Mouse (Mus musculus): ENCODE results near the gene Prkce. TPM values are rescaled to one million over a fixed set of nuclear protein-coding genes. Genes with fewer than 3 reads are reported as not detected.

The Prkce gene
- total RNA-seq, 1 experiment, result 1.7 TPM

- Histone ChIP-seq H3K36me3 (ENCODE audit: control insufficient read depth, insufficient read depth, low read length, poor library complexity, severe bottlenecking) (no peaks in the 10 kb centered on the region), H3K4me1 (ENCODE audit: control insufficient read depth in 2 of 2, insufficient read depth in 2 of 2, low read length in 2 of 2, poor library complexity in 1 of 2) (no peaks in the 10 kb centered on the region), H3K27ac (ENCODE audit: insufficient read depth, low read depth, low read length, poor library complexity, severe bottlenecking) (no peak overlapping the region), H3K9me3 (ENCODE audit: control insufficient read depth, insufficient read depth, low read depth, low read length) (no peaks in the 10 kb centered on the region), H3K4me3 (ENCODE audit: insufficient read depth in 1 of 2, low read depth in 1 of 2, low read length in 2 of 2, poor library complexity in 1 of 2, severe bottlenecking in 1 of 2) (no peak overlapping the region), H3K9ac (ENCODE audit: insufficient read depth, low read depth, low read length, poor library complexity, severe bottlenecking) (no peak overlapping the region)
- in situ Hi-C loops (cut with MboI; ENCODE audit: low sequenced_read_pairs in 2 of 2, unreplicated experiment in 2 of 2), result no loop called here
- no peak for DNase-seq (ENCODE audit: low read depth, low spot score)
- TF ChIP-seq MAFK (IDR thresholded peaks at IDR 0.05; ENCODE audit: insufficient read depth, low read depth, low read length) (no peak), CHD2 (IDR thresholded peaks at IDR 0.05; ENCODE audit: low read depth, low read length) (no peak), ZC3H11A (IDR thresholded peaks at IDR 0.05; ENCODE audit: borderline replicate concordance, low read depth, low read length) (no peak), HCFC1 (IDR thresholded peaks at IDR 0.05; ENCODE audit: borderline replicate concordance, insufficient read depth, low read length) (no peak), ZNF384 (IDR thresholded peaks at IDR 0.05; ENCODE audit: low read depth, low read length) (no peak)
These were observed 359.7 kb downstream of the Prkce start for GRCm38 (mm10) chr17:86527298-86527697.

GRCm38 (mm10) chr17:86529003-86529402 is 361.4 kb downstream of the Prkce start:
- Histone ChIP-seq H3K36me3 (ENCODE audit: control insufficient read depth, insufficient read depth, low read length, poor library complexity, severe bottlenecking) (no peaks in the 10 kb centered on the region), H3K9ac (ENCODE audit: insufficient read depth, low read depth, low read length, poor library complexity, severe bottlenecking) (no peak overlapping the region), H3K27ac (ENCODE audit: insufficient read depth, low read depth, low read length, poor library complexity, severe bottlenecking) (no peak overlapping the region), H3K4me1 (ENCODE audit: control insufficient read depth in 2 of 2, insufficient read depth in 2 of 2, low read length in 2 of 2, poor library complexity in 1 of 2) (0 out of 4 replicates have a peak, but pooled peaks cover 0 to 3% of the 10 kb centered on the region in 2 experiments), H3K9me3 (ENCODE audit: control insufficient read depth, insufficient read depth, low read depth, low read length) (no peaks in the 10 kb centered on the region), H3K4me3 (ENCODE audit: insufficient read depth in 1 of 2, low read depth in 1 of 2, low read length in 2 of 2, poor library complexity in 1 of 2, severe bottlenecking in 1 of 2) (no peak overlapping the region)
- DNase-seq (ENCODE audit: low read depth, low spot score), result no peak
- TF ChIP-seq ZC3H11A (IDR thresholded peaks at IDR 0.05; ENCODE audit: borderline replicate concordance, low read depth, low read length) (no peak), CHD2 (IDR thresholded peaks at IDR 0.05; ENCODE audit: low read depth, low read length) (no peak), ZNF384 (IDR thresholded peaks at IDR 0.05; ENCODE audit: low read depth, low read length) (no peak), MAFK (IDR thresholded peaks at IDR 0.05; ENCODE audit: insufficient read depth, low read depth, low read length) (no peak), HCFC1 (IDR thresholded peaks at IDR 0.05; ENCODE audit: borderline replicate concordance, insufficient read depth, low read length) (no peak)
- in situ Hi-C loops (cut with MboI; ENCODE audit: low sequenced_read_pairs in 2 of 2, unreplicated experiment in 2 of 2), result no loop called here

GRCm38 (mm10) chr17:86529411-86529810 is 361.8 kb downstream of the Prkce start:
- no peak for DNase-seq (ENCODE audit: low read depth, low spot score)
- in situ Hi-C loops (cut with MboI; ENCODE audit: low sequenced_read_pairs in 2 of 2, unreplicated experiment in 2 of 2), result no loop called here
- H3K4me1 ChIP-seq (ENCODE audit: control insufficient read depth in 2 of 2, insufficient read depth in 2 of 2, low read length in 2 of 2, poor library complexity in 1 of 2), result 0 out of 4 replicates have a peak, but pooled peaks cover 0 to 3% of the 10 kb centered on the region in 2 experiments

GRCm38 (mm10) chr17:86531231-86531630 is 363.6 kb downstream of the Prkce start:
- Histone ChIP-seq H3K9me3 (ENCODE audit: control insufficient read depth, insufficient read depth, low read depth, low read length) (no peaks in the 10 kb centered on the region), H3K4me1 (ENCODE audit: control insufficient read depth in 2 of 2, insufficient read depth in 2 of 2, low read length in 2 of 2, poor library complexity in 1 of 2) (0 out of 4 replicates have a peak, but pooled peaks cover 0 to 3% of the 10 kb centered on the region in 2 experiments), H3K27ac (ENCODE audit: insufficient read depth, low read depth, low read length, poor library complexity, severe bottlenecking) (no peak overlapping the region), H3K4me3 (ENCODE audit: insufficient read depth in 1 of 2, low read depth in 1 of 2, low read length in 2 of 2, poor library complexity in 1 of 2, severe bottlenecking in 1 of 2) (no peak overlapping the region), H3K9ac (ENCODE audit: insufficient read depth, low read depth, low read length, poor library complexity, severe bottlenecking) (no peak overlapping the region), H3K36me3 (ENCODE audit: control insufficient read depth, insufficient read depth, low read length, poor library complexity, severe bottlenecking) (no peaks in the 10 kb centered on the region)
- DNase-seq (ENCODE audit: low read depth, low spot score), result no peak
- no peak for TF ChIP-seq ZC3H11A (IDR thresholded peaks at IDR 0.05; ENCODE audit: borderline replicate concordance, low read depth, low read length)
- no peak for TF ChIP-seq ZNF384 (IDR thresholded peaks at IDR 0.05; ENCODE audit: low read depth, low read length)
- no peak for TF ChIP-seq MAFK (IDR thresholded peaks at IDR 0.05; ENCODE audit: insufficient read depth, low read depth, low read length)
- no peak for TF ChIP-seq HCFC1 (IDR thresholded peaks at IDR 0.05; ENCODE audit: borderline replicate concordance, insufficient read depth, low read length)
- in situ Hi-C loops (cut with MboI; ENCODE audit: low sequenced_read_pairs in 2 of 2, unreplicated experiment in 2 of 2), result no loop called here

More at GRCm38 (mm10) chr17:86529411-86529810, 361.8 kb downstream of the Prkce start:
- H3K4me3 ChIP-seq (ENCODE audit: insufficient read depth in 1 of 2, low read depth in 1 of 2, low read length in 2 of 2, poor library complexity in 1 of 2, severe bottlenecking in 1 of 2), result no peak overlapping the region
- TF ChIP-seq MAFK (IDR thresholded peaks at IDR 0.05; ENCODE audit: insufficient read depth, low read depth, low read length) (no peak), ZNF384 (IDR thresholded peaks at IDR 0.05; ENCODE audit: low read depth, low read length) (no peak), ZC3H11A (IDR thresholded peaks at IDR 0.05; ENCODE audit: borderline replicate concordance, low read depth, low read length) (no peak), CHD2 (IDR thresholded peaks at IDR 0.05; ENCODE audit: low read depth, low read length) (no peak), HCFC1 (IDR thresholded peaks at IDR 0.05; ENCODE audit: borderline replicate concordance, insufficient read depth, low read length) (no peak)
- H3K9me3 ChIP-seq (ENCODE audit: control insufficient read depth, insufficient read depth, low read depth, low read length), result no peaks in the 10 kb centered on the region
- H3K36me3 ChIP-seq (ENCODE audit: control insufficient read depth, insufficient read depth, low read length, poor library complexity, severe bottlenecking), result no peaks in the 10 kb centered on the region
- no peak overlapping the region for H3K9ac ChIP-seq (ENCODE audit: insufficient read depth, low read depth, low read length, poor library complexity, severe bottlenecking)
- no peak overlapping the region for H3K27ac ChIP-seq (ENCODE audit: insufficient read depth, low read depth, low read length, poor library complexity, severe bottlenecking)
